Mouse (Mus musculus) midbrain, embryonic 10.5 days (tissue): ENCODE measurements around the gene Bloc1s5. TPM values are rescaled to one million over a fixed set of nuclear protein-coding genes. Genes with fewer than 3 reads are reported as not detected.

ENCODE experiments used
- DNase-seq: peaks from one replicate; pipeline ENCODE4 v3.0.0-alpha.2; 2017; ENCODE audit warnings: low spot score
- H3K27ac ChIP-seq: fragments of 300-500 bp; sonication (generic); replicated peaks from 2 replicates; pipeline ENCODE4 v1.5.1; 2016; ENCODE audit warnings: mild to moderate bottlenecking
- H3K27me3 ChIP-seq: fragments of 300-500 bp; sonication (generic); 2 replicates; pipeline ENCODE4 v1.6.1; 2016; ENCODE audit warnings: low read depth, mild to moderate bottlenecking; ENCODE audit not compliant: poor library complexity, severe bottlenecking
- H3K36me3 ChIP-seq: fragments of 300-500 bp; sonication (generic); 2 replicates; pipeline ENCODE4 v1.6.1; 2016; ENCODE audit warnings: mild to moderate bottlenecking, moderate library complexity
- H3K4me1 ChIP-seq: fragments of 300-500 bp; sonication (generic); 2 replicates; pipeline ENCODE4 v1.6.1; 2016
- H3K4me3 ChIP-seq: fragments of 300-500 bp; sonication (generic); 2 replicates; pipeline ENCODE4 v1.5.1; 2016; ENCODE audit warnings: mild to moderate bottlenecking, moderate library complexity
- H3K9me3 ChIP-seq: fragments of 300-500 bp; sonication (generic); replicated peaks from 2 replicates; pipeline ENCODE4 v1.6.1; 2016; ENCODE audit warnings: mild to moderate bottlenecking
- WGBS: fragments of 180-500 bp; shearing (Covaris S2); methylation state at CpG from one replicate; pipeline ENCODE4 v1.1.7; 2016; 5-methylcytosine and 5-hydroxymethylcytosine counted together
- polyA plus RNA-seq: library from polyadenylated mRNA; unstranded; fragments of >200 nt; fragmentation: Nextera tagmentation; extraction: Ambion mirVana; gene quantifications from 2 replicates; pipeline ENCODE4 v1.2.1, GENCODE M21; 2016

Bloc1s5 gene
- polyA plus RNA-seq, 1 experiment from 2014 or later: 26.7 TPM

DNA sequence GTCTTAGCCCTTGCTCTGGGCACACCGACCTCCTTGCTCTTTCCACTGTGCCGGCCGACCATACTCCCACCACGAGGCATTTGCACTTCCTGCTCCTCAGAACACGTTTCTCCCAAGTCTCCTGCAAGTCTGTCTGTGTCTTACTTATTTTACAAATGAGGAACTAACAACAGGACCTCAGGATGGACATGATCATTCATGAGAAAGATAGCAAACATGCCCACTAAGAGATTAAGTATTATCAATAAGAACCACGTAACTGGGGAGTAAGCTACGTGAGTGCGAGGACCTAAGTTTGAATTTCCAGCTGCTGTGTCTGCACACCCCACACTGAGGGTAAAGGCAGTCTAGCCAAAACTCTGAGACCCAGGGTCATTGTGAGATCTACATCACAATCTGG, 21.3 kb downstream of the Bloc1s5 start:
- Histone ChIP-seq H3K36me3 (peaks cover 34% of the 10 kb centered on the region), H3K27me3 (no peaks in the 10 kb centered on the region), H3K9me3 (no peaks in the 10 kb centered on the region; the same call in 1 of the 2 replicates), H3K27ac (no peak overlapping the region), H3K4me3 (no peak overlapping the region), H3K4me1 (no peaks in the 10 kb centered on the region)
- 91% methylated on average over 8 of the region's 8 CpGs for WGBS
- no peak for DNase-seq

DNA sequence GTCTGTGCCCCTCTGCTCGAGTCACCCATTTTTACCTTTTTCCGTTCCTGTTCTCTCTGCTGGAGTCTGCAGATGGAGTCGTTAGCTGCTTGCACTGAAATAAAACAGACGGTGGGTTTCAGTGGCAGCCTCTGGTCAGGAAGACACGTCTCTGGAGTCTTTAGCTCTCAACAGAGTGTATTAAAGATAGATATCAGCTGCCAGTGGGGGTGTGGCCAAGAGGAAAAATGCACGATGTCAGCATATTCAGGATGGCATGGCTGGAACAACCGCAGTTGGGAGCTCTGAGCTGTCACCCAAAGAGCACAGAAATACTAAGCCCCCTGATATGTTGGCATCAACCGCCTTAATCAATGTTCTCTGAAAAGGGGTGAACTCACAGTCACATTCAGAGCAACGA, 22.3 kb downstream of the Bloc1s5 start:
- H3K27ac ChIP-seq: no peak overlapping the region
- H3K36me3 ChIP-seq: peaks cover 32% of the 10 kb centered on the region
- H3K9me3 ChIP-seq: no peaks in the 10 kb centered on the region; the same call in 1 of the 2 replicates
- DNase-seq: no peak
- no peak overlapping the region for H3K4me3 ChIP-seq
- H3K4me1 ChIP-seq: no peaks in the 10 kb centered on the region
- 93% methylated on average over 9 of the region's 9 CpGs for WGBS
- H3K27me3 ChIP-seq: no peaks in the 10 kb centered on the region

- 97% methylated on average over 4 of the region's 4 CpGs for WGBS
These were observed 22.7 kb downstream of the Bloc1s5 start for GRCm38 (mm10) chr13:38612179-38612578.

GRCm38 (mm10) chr13:38610336-38610735, 24.6 kb downstream of the Bloc1s5 start:
- H3K36me3 ChIP-seq: peaks cover 31% of the 10 kb centered on the region
- H3K9me3 ChIP-seq: no peaks in the 10 kb centered on the region; the same call in 1 of the 2 replicates
- 91% methylated on average over 6 of the region's 6 CpGs for WGBS
- no peak overlapping the region for H3K27ac ChIP-seq
- DNase-seq: no peak
- H3K27me3 ChIP-seq: no peaks in the 10 kb centered on the region
- H3K4me1 ChIP-seq: no peaks in the 10 kb centered on the region
- H3K4me3 ChIP-seq: no peak overlapping the region

More at GRCm38 (mm10) chr13:38612179-38612578, 22.7 kb downstream of the Bloc1s5 start:
- H3K36me3 ChIP-seq: peaks cover 32% of the 10 kb centered on the region
- DNase-seq: no peak
- no peak overlapping the region for H3K4me3 ChIP-seq
- no peaks in the 10 kb centered on the region for H3K27me3 ChIP-seq
- no peaks in the 10 kb centered on the region for H3K4me1 ChIP-seq
- H3K9me3 ChIP-seq: no peaks in the 10 kb centered on the region; the same call in 1 of the 2 replicates
- H3K27ac ChIP-seq: no peak overlapping the region

GRCm38 (mm10) chr13:38607130-38607529, 27.8 kb downstream of the Bloc1s5 start:
- Histone ChIP-seq H3K9me3 (no peaks in the 10 kb centered on the region), H3K4me3 (no peak overlapping the region), H3K36me3 (peaks cover 31% of the 10 kb centered on the region), H3K4me1 (no peaks in the 10 kb centered on the region), H3K27ac (no peak overlapping the region), H3K27me3 (no peaks in the 10 kb centered on the region)
- WGBS: 91% methylated on average over 6 of the region's 6 CpGs
- no peak for DNase-seq

- H3K36me3 ChIP-seq: peaks cover 21% of the 10 kb centered on the region
- WGBS: 88% methylated on average over 6 of the region's 6 CpGs
- H3K4me3 ChIP-seq: no peak overlapping the region
- no peak overlapping the region for H3K27ac ChIP-seq
- H3K27me3 ChIP-seq: no peaks in the 10 kb centered on the region
- no peaks in the 10 kb centered on the region for H3K4me1 ChIP-seq
- DNase-seq: no peak
- H3K9me3 ChIP-seq: no peaks in the 10 kb centered on the region
These were observed 29.6 kb downstream of the Bloc1s5 start for GRCm38 (mm10) chr13:38605353-38605752.

DNA sequence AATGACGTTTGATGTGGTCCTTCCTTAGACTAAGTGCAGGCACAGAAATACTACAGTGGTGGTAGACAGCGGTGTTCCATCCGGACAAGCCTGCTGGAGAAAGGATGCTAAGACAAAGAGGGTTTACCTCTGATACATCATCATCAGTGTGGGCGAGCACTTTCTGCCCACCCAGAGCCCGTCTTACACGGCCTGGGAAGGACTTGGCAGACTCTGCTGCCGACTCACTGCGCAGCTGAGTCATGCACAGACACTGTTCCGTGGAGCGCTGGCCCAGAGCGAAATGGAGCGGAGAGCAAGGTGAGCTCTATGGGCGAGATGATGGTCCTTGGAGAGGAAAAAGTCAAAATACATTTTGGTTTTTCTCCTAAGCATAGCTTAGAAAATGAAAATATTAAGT, 31.9 kb downstream of the Bloc1s5 start:
- no peaks in the 10 kb centered on the region for H3K27me3 ChIP-seq
- H3K36me3 ChIP-seq: peaks cover 21% of the 10 kb centered on the region
- H3K27ac ChIP-seq: no peak overlapping the region
- WGBS: 92% methylated on average over 13 of the region's 13 CpGs
- H3K4me3 ChIP-seq: no peak overlapping the region
- H3K9me3 ChIP-seq: no peaks in the 10 kb centered on the region
- no peaks in the 10 kb centered on the region for H3K4me1 ChIP-seq
- no peak for DNase-seq

- no peak overlapping the region for H3K27ac ChIP-seq
- WGBS: 92% methylated on average over 17 of the region's 17 CpGs
- no peaks in the 10 kb centered on the region for H3K27me3 ChIP-seq
- H3K4me1 ChIP-seq: no peaks in the 10 kb centered on the region
- no peak for DNase-seq
- H3K36me3 ChIP-seq: peaks cover 21% of the 10 kb centered on the region
- H3K4me3 ChIP-seq: no peak overlapping the region
- H3K9me3 ChIP-seq: no peaks in the 10 kb centered on the region
These were observed 32.6 kb downstream of the Bloc1s5 start for GRCm38 (mm10) chr13:38602243-38602832.

GRCm38 (mm10) chr13:38600811-38601210, 34.1 kb downstream of the Bloc1s5 start:
- Histone ChIP-seq H3K4me1 (no peaks in the 10 kb centered on the region), H3K4me3 (no peak overlapping the region), H3K27ac (no peak overlapping the region), H3K9me3 (no peaks in the 10 kb centered on the region), H3K36me3 (peaks cover 18% of the 10 kb centered on the region), H3K27me3 (no peaks in the 10 kb centered on the region)
- 89% methylated on average over 11 of the region's 11 CpGs for WGBS
- no peak for DNase-seq

GRCm38 (mm10) chr13:38597076-38597475, 37.8 kb downstream of the Bloc1s5 start:
- H3K4me1 ChIP-seq: peaks cover 10% of the 10 kb centered on the region
- H3K4me3 ChIP-seq: no peak overlapping the region
- no peak for DNase-seq
- WGBS: 74% methylated on average over 3 of the region's 3 CpGs
- H3K27me3 ChIP-seq: no peaks in the 10 kb centered on the region
- H3K27ac ChIP-seq: no peak overlapping the region
- H3K9me3 ChIP-seq: no peaks in the 10 kb centered on the region
- H3K36me3 ChIP-seq: peaks cover under 1% of the 10 kb centered on the region; the same call in 1 of the 2 replicates

- no peak for DNase-seq
- H3K36me3 ChIP-seq: no peaks in the 10 kb centered on the region
- H3K9me3 ChIP-seq: no peaks in the 10 kb centered on the region
- peaks cover 10% of the 10 kb centered on the region for H3K4me1 ChIP-seq
- no peak overlapping the region for H3K4me3 ChIP-seq
- H3K27ac ChIP-seq: no peak overlapping the region
- no peaks in the 10 kb centered on the region for H3K27me3 ChIP-seq
- WGBS: 74% methylated on average over 4 of the region's 4 CpGs
These were observed 38.4 kb downstream of the Bloc1s5 start for GRCm38 (mm10) chr13:38596461-38596860.

- Histone ChIP-seq H3K27ac (no peak overlapping the region), H3K9me3 (no peaks in the 10 kb centered on the region), H3K4me1 (peaks cover 11% of the 10 kb centered on the region), H3K4me3 (no peak overlapping the region), H3K36me3 (no peaks in the 10 kb centered on the region), H3K27me3 (no peaks in the 10 kb centered on the region)
- 59% methylated on average over 6 of the region's 6 CpGs for WGBS
- DNase-seq: no peak
These were observed 41.8 kb downstream of the Bloc1s5 start for GRCm38 (mm10) chr13:38593114-38593513.

- DNase-seq: no peak
- peaks cover 3% of the 10 kb centered on the region; the same call in 1 of the 2 replicates for H3K4me1 ChIP-seq
- H3K36me3 ChIP-seq: no peaks in the 10 kb centered on the region
- WGBS: 90% methylated on average over 5 of the region's 5 CpGs
- no peak overlapping the region for H3K4me3 ChIP-seq
- no peak overlapping the region for H3K27ac ChIP-seq
- H3K27me3 ChIP-seq: no peaks in the 10 kb centered on the region
- no peaks in the 10 kb centered on the region for H3K9me3 ChIP-seq
These were observed 47.6 kb downstream of the Bloc1s5 start for GRCm38 (mm10) chr13:38587350-38587749.
